Mouse (Mus musculus): Measurements from ENCODE around the gene Olfr522. TPM values are rescaled to one million over a fixed set of nuclear protein-coding genes. Genes with fewer than 3 reads are reported as not detected.

Gene Olfr522
- total RNA-seq (2021): not detected
- long read RNA-seq, experiment 1: 0 reads
- long read RNA-seq, experiment 2: 0 reads

GRCm38 (mm10) chr7:140164664-140165063 lies at the start of gene Olfr522:
Olfr522 (minus strand) TSS chr7:140164764.
- DNase-seq: no peak

GRCm38 (mm10) chr7:140213841-140214240 lies 49.3 kb upstream of the Olfr522 start:
- DNase-seq: no peak

GRCm38 (mm10) chr7:140208677-140209076 lies 44.1 kb upstream of the Olfr522 start:
- DNase-seq: no peak

GRCm38 (mm10) chr7:140208153-140208552 lies 43.6 kb upstream of the Olfr522 start:
- no peak for DNase-seq

GRCm38 (mm10) chr7:140206904-140207303 lies 42.3 kb upstream of the Olfr522 start:
- DNase-seq: no peak

GRCm38 (mm10) chr7:140205864-140206263 lies 41.3 kb upstream of the Olfr522 start, which contains the start of gene Olfr524:
Olfr524 (minus strand) TSS chr7:140205964.
- no peak for DNase-seq

GRCm38 (mm10) chr7:140201090-140201489 lies 36.5 kb upstream of the Olfr522 start:
- no peak for DNase-seq

- no peak for DNase-seq
Measured at GRCm38 (mm10) chr7:140196002-140196401, 31.4 kb upstream of the Olfr522 start.

GRCm38 (mm10) chr7:140194031-140194430 lies 29.5 kb upstream of the Olfr522 start:
- DNase-seq: no peak

GRCm38 (mm10) chr7:140192851-140193250 lies 28.3 kb upstream of the Olfr522 start:
- DNase-seq: no peak

GRCm38 (mm10) chr7:140192445-140192844 lies 27.9 kb upstream of the Olfr522 start:
- DNase-seq: no peak

- no peak for DNase-seq
Measured at GRCm38 (mm10) chr7:140190435-140190834, 25.9 kb upstream of the Olfr522 start.

- no peak for DNase-seq
Measured at GRCm38 (mm10) chr7:140188391-140189328, 24.1 kb upstream of the Olfr522 start.

- DNase-seq: no peak
Measured at GRCm38 (mm10) chr7:140187721-140188390, 23.3 kb upstream of the Olfr522 start.

GRCm38 (mm10) chr7:140186646-140187620 lies 22.4 kb upstream of the Olfr522 start:
- DNase-seq: no peak

GRCm38 (mm10) chr7:140184206-140184605 lies 19.6 kb upstream of the Olfr522 start:
- DNase-seq: no peak

- DNase-seq: no peak
Measured at GRCm38 (mm10) chr7:140180692-140181091, 16.1 kb upstream of the Olfr522 start.

- DNase-seq: no peak
Measured at GRCm38 (mm10) chr7:140179176-140179575, 14.6 kb upstream of the Olfr522 start.

- DNase-seq: no peak
Measured at GRCm38 (mm10) chr7:140172936-140173335, 8.4 kb upstream of the Olfr522 start, which contains the start of gene Olfr523. Olfr523 (plus strand) TSS chr7:140173217.

GRCm38 (mm10) chr7:140170863-140171262 lies 6.3 kb upstream of the Olfr522 start:
- no peak for DNase-seq

GRCm38 (mm10) chr7:140169386-140169785 lies 4.8 kb upstream of the Olfr522 start:
- DNase-seq: no peak

- DNase-seq: no peak
Measured at GRCm38 (mm10) chr7:140167950-140168349, 3.4 kb upstream of the Olfr522 start.

All from gastrocnemius, postnatal 25 days (tissue).